Mouse (Mus musculus) liver, embryonic 14.5 days (tissue): ENCODE data around the gene Nmrk1. TPM values are rescaled to one million over a fixed set of nuclear protein-coding genes. Genes with fewer than 3 reads are reported as not detected.

Experiments
- ATAC-seq: fragments of 200-750 bp; cut with Nextera tagmentation; 2 replicates; pipeline ENCODE4 v1.8.0; 2017; ENCODE audit warnings: moderate number of reproducible peaks, mild to moderate bottlenecking, moderate library complexity; ENCODE audit not compliant: insufficient read depth
- DNase-seq, 3 experiments: peaks; one replicate each; pipeline ENCODE4 v3.0.0-alpha.2; 2012 to 2013; ENCODE audit warnings: low read depth in 3 of 3, low spot score in 3 of 3
- H3K27ac ChIP-seq: fragments of 300-500 bp; sonication (generic); 2 replicates; pipeline ENCODE4 v1.5.1; 2014; ENCODE audit warnings: moderate library complexity, mild to moderate bottlenecking, control low read depth, inconsistent platforms
- H3K27me3 ChIP-seq: fragments of 300-500 bp; sonication (generic); 2 replicates; pipeline ENCODE4 v1.6.1; 2014; ENCODE audit warnings: mild to moderate bottlenecking, low read length, moderate library complexity; ENCODE audit not compliant: control insufficient read depth, insufficient read depth
- H3K36me3 ChIP-seq: fragments of 300-500 bp; sonication (generic); replicated peaks from 2 replicates; pipeline ENCODE4 v1.6.1; 2014; ENCODE audit warnings: low read depth; ENCODE audit not compliant: control insufficient read depth, insufficient read depth
- H3K4me1 ChIP-seq, 2 experiments: fragments of 200-500 bp in 1 of 2; fragments of 300-500 bp in 1 of 2; sonication (generic) in 1 of 2; replicated peaks; 2 replicates each; pipeline ENCODE4 v1.6.1; 2012 to 2014; ENCODE audit warnings: antibody characterized with exemption in 1 of 2, inconsistent platforms in 1 of 2, low read length in 1 of 2; ENCODE audit not compliant: control insufficient read depth in 2 of 2, insufficient read depth in 2 of 2
- H3K4me2 ChIP-seq: fragments of 300-500 bp; sonication (generic); 2 replicates; pipeline ENCODE4 v1.6.1; 2014; ENCODE audit warnings: low read depth, mild to moderate bottlenecking, control low read depth, moderate library complexity
- H3K4me3 ChIP-seq, 2 experiments: fragments of 200-500 bp in 1 of 2; fragments of 300-500 bp in 1 of 2; sonication (generic) in 1 of 2; 2 replicates each; pipeline ENCODE4 v1.5.1; 2012 to 2014; ENCODE audit warnings: low read depth in 2 of 2, low read length in 2 of 2, mild to moderate bottlenecking in 2 of 2, control low read depth in 1 of 2, inconsistent platforms in 1 of 2, moderate library complexity in 1 of 2; ENCODE audit not compliant: insufficient read depth in 1 of 2
- H3K9ac ChIP-seq: fragments of 300-500 bp; sonication (generic); replicated peaks from 2 replicates; pipeline ENCODE4 v1.6.1; 2014; ENCODE audit warnings: mild to moderate bottlenecking, control low read depth, moderate library complexity
- H3K9me3 ChIP-seq: fragments of 300-500 bp; sonication (generic); 2 replicates; pipeline ENCODE4 v1.6.1; 2016; ENCODE audit warnings: low read length, mixed read lengths; ENCODE audit not compliant: control insufficient read depth
- CTCF ChIP-seq: IDR thresholded peaks from 2 replicates; pipeline ENCODE4 v1.5.1; 2016; ENCODE audit warnings: antibody characterized with exemption, low read depth, control low read depth
- EP300 ChIP-seq: IDR thresholded peaks from 2 replicates; pipeline ENCODE4 v1.6.1; 2016; ENCODE audit warnings: antibody characterized with exemption, low read depth
- WGBS: fragments of 180-500 bp; shearing (Covaris S2); extraction: QIAGEN DNeasy Blood & Tissue Kit; methylation state at CpG from one replicate; pipeline ENCODE4 v1.1.7; 2014; ENCODE audit not compliant: insufficient replicate concordance; 5-methylcytosine and 5-hydroxymethylcytosine counted together
- polyA plus RNA-seq, 2 experiments: library from polyadenylated mRNA; depleted of rRNA in 1 of 2; stranded (reverse) in 1 of 2; unstranded in 1 of 2; fragments of >200 nt; fragmentation: Nextera tagmentation in 1 of 2; extraction: Ambion mirVana in 1 of 2; gene quantifications; 2 replicates each; pipeline versions ENCODE4 v1.2.1 to v1.2.3; 2012 to 2014

Gene Nmrk1
- polyA plus RNA-seq, 2 experiments, result 2.6 to 3.5 TPM

DNA sequence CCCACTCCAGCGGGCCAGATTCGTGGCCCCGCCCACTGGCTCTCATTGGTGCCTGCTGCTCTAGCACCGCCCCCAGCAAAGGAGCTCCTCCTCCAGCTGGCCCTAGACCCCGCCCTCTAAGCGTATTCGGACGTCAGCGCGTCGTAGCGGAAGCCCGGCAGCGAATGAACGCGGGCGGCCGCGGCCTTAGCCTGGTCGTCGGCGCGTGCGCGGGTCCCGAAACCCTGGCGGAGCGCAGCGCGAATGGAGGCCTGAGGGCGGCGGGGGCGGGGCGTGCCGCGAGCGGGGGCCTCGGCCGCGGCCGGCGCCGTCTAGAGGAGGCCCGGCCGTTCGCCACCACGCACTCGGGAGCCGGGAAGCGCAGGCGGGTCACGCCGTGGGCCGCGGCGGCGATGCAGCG lies 38.9 kb downstream of the Nmrk1 start, which contains the start of gene Carnmt1:
Carnmt1 (plus strand) TSS at position 157 of the 400 bp plus-strand sequence.
- ATAC-seq, result peak; percentile 93
- no peaks in the 10 kb centered on the region for H3K36me3 ChIP-seq
- peaks cover 14 to 20% of the 10 kb centered on the region in 2 experiments for H3K4me1 ChIP-seq
- H3K27me3 ChIP-seq, result no peaks in the 10 kb centered on the region
- peak within 1 kb of the TSS; percentile 64 to 100 for H3K4me3 ChIP-seq
- TF ChIP-seq EP300, result no peak
- no peak for TF ChIP-seq CTCF
- peak within 1 kb of the TSS; percentile 74 for H3K4me2 ChIP-seq
- DNase-seq, result peak; percentile 94 to 95 (median 95)
- peak within 1 kb of the TSS; percentile 63 for H3K9ac ChIP-seq
- WGBS, result under 1% methylated on average over 43 of the region's 58 CpGs
- no peaks in the 10 kb centered on the region for H3K9me3 ChIP-seq
- H3K27ac ChIP-seq, result peak within 1 kb of the TSS; percentile 7

DNA sequence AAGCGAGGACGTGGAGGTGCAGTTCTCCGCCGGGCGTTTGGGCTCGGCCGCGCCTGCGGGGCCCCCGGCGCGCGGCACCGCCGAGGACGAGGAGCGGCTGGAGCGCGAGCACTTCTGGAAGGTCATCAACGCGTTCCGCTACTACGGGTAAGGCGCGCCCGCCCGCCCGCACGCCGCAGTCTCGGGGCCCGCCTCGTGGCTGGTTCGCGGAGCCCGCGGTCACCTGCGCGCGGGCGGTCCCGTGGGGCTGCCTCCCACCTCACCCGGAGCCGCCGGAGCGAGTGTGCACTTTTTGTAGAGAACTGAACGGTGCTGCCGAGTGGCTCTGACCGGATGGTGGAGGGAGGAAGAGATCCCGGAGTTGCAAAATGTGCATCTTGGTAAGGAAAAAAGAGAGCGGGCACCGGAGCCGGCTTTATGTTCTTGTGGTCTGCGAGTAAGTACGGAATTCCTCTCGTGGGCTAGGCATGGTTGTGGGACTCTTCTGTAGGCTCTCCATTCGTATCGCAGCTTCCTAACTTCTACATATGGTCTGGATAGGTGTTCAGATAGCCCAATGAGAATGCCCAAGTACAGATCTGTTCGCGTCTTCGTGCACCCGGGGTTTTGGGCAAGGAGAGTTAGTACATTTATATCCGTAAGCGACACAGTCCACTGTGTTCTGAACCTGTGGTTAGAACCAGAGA lies 39.4 kb downstream of the Nmrk1 start:
- TF ChIP-seq EP300, result no peak
- no peak for TF ChIP-seq CTCF
- H3K36me3 ChIP-seq, result no peaks in the 10 kb centered on the region
- peak overlapping the region; percentile 63 for H3K9ac ChIP-seq
- ATAC-seq, result peak; percentile 75
- no peaks in the 10 kb centered on the region for H3K9me3 ChIP-seq
- no peak for DNase-seq
- peak overlapping the region; percentile 7 for H3K27ac ChIP-seq
- under 1% methylated on average over 60 of the region's 64 CpGs for WGBS
- H3K4me3 ChIP-seq, result peak overlapping the region; percentile 64 to 100
- peaks cover 14 to 20% of the 10 kb centered on the region in 2 experiments for H3K4me1 ChIP-seq
- H3K27me3 ChIP-seq, result no peaks in the 10 kb centered on the region
- H3K4me2 ChIP-seq, result peak overlapping the region; percentile 74

DNA sequence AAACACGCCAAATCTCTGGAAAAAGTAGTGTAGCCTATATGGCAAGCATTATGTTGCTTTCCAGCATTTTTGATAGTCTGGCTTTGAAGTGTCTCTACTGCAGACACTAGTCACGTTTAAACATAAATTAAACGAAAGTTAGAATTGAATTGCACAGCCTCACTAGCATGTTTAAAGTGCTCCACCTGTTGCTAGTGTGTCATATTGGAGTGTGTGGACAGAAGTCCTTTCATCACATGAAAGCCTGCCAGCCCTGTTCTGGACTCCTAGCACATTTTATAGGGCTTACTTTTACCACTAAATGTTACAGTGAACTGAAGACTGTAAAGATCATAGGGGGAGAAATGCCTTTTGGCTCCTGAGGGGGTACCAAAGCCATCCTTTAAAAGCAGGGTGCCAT lies 40.7 kb downstream of the Nmrk1 start:
- DNase-seq, result no peak
- Histone ChIP-seq H3K36me3 (no peaks in the 10 kb centered on the region), H3K4me1 (peaks cover 14 to 20% of the 10 kb centered on the region in 2 experiments), H3K27me3 (no peaks in the 10 kb centered on the region), H3K4me2 (peak overlapping the region; percentile 74), H3K9ac (peak overlapping the region; percentile 63), H3K9me3 (no peaks in the 10 kb centered on the region), H3K4me3 (peak overlapping the region; percentile 64 to 100; a peak in 3 of 4 replicates), H3K27ac (no peak overlapping the region)
- no peak for ATAC-seq
- TF ChIP-seq CTCF (no peak), EP300 (no peak)
- 44% methylated on average over 3 of the region's 3 CpGs for WGBS

GRCm38 (mm10) chr19:18673116-18673515 lies 41.4 kb downstream of the Nmrk1 start:
- H3K36me3 ChIP-seq, result no peaks in the 10 kb centered on the region
- peak overlapping the region; percentile 18; the same call in 1 of the 2 replicates for H3K9ac ChIP-seq
- peak overlapping the region in 1 of 2 experiments; percentile 22; a peak in 2 of 4 replicates for H3K4me3 ChIP-seq
- ATAC-seq (no peak), DNase-seq (no peak)
- no peaks in the 10 kb centered on the region for H3K27me3 ChIP-seq
- no peak for TF ChIP-seq EP300
- no peak for TF ChIP-seq CTCF
- H3K27ac ChIP-seq, result no peak overlapping the region; the same call in 1 of the 2 replicates
- H3K4me1 ChIP-seq, result peaks cover 14 to 20% of the 10 kb centered on the region in 2 experiments
- H3K4me2 ChIP-seq, result peak overlapping the region; percentile 74
- H3K9me3 ChIP-seq, result no peaks in the 10 kb centered on the region
- 49% methylated on average over 4 of the region's 4 CpGs for WGBS

GRCm38 (mm10) chr19:18682142-18682541 lies 50.4 kb downstream of the Nmrk1 start:
- 8% methylated on average over 4 of the region's 4 CpGs for WGBS
- peak; percentile 86 for ATAC-seq
- H3K4me1 ChIP-seq, result peaks cover 4 to 11% of the 10 kb centered on the region in 2 experiments
- H3K4me3 ChIP-seq, result no peak overlapping the region
- peak in 2 of 3 experiments; percentile 40 to 49 for DNase-seq
- TF ChIP-seq CTCF, result peak; percentile 75
- peak; percentile 53 for TF ChIP-seq EP300
- no peak overlapping the region for H3K4me2 ChIP-seq
- H3K36me3 ChIP-seq, result peaks cover 7% of the 10 kb centered on the region
- H3K9ac ChIP-seq, result peak overlapping the region; percentile 40
- H3K27ac ChIP-seq, result peak overlapping the region; percentile 51
- H3K9me3 ChIP-seq, result no peaks in the 10 kb centered on the region
- no peaks in the 10 kb centered on the region for H3K27me3 ChIP-seq
